Mouse (Mus musculus): ENCODE results near the gene Wdr49.

Gene Wdr49

GRCm38 (mm10) chr3:75482056-75482455 is at the start of gene Wdr49:
Wdr49 (minus strand) TSS chr3:75482156.
- no peak for DNase-seq (ENCODE audit: low spot score)

GRCm38 (mm10) chr3:75531074-75531473 is 49.1 kb upstream of the Wdr49 start:
- no peak for DNase-seq (ENCODE audit: low spot score)

GRCm38 (mm10) chr3:75522527-75522926 is 40.6 kb upstream of the Wdr49 start:
- DNase-seq (ENCODE audit: low spot score), result no peak

- DNase-seq (ENCODE audit: low spot score), result no peak
These were observed 39.4 kb upstream of the Wdr49 start for GRCm38 (mm10) chr3:75521314-75521713.

- peak; percentile 43 for DNase-seq (ENCODE audit: low spot score)
These were observed 35.8 kb upstream of the Wdr49 start for GRCm38 (mm10) chr3:75517631-75518250.

GRCm38 (mm10) chr3:75498961-75499960 is 17.3 kb upstream of the Wdr49 start:
- peak; percentile 22 for DNase-seq (ENCODE audit: low spot score)

- no peak for DNase-seq (ENCODE audit: low spot score)
These were observed 11.0 kb upstream of the Wdr49 start for GRCm38 (mm10) chr3:75492913-75493312.

- no peak for DNase-seq (ENCODE audit: low spot score)
These were observed 6.8 kb downstream of the Wdr49 start for GRCm38 (mm10) chr3:75475106-75475505.

- no peak for DNase-seq (ENCODE audit: low spot score)
These were observed 7.3 kb downstream of the Wdr49 start for GRCm38 (mm10) chr3:75474657-75475056.

- DNase-seq (ENCODE audit: low spot score), result no peak
These were observed 13.8 kb downstream of the Wdr49 start for GRCm38 (mm10) chr3:75468154-75468553.

GRCm38 (mm10) chr3:75430564-75431181 is 51.3 kb downstream of the Wdr49 start:
- no peak for DNase-seq (ENCODE audit: low spot score)

GRCm38 (mm10) chr3:75395918-75396317 is 86.0 kb downstream of the Wdr49 start:
- no peak for DNase-seq (ENCODE audit: low spot score)

GRCm38 (mm10) chr3:75395121-75395895 is 86.6 kb downstream of the Wdr49 start:
- no peak for DNase-seq (ENCODE audit: low spot score)

- no peak for DNase-seq (ENCODE audit: low spot score)
These were observed 87.5 kb downstream of the Wdr49 start for GRCm38 (mm10) chr3:75394487-75394886.

- DNase-seq (ENCODE audit: low spot score), result no peak
These were observed 100.2 kb downstream of the Wdr49 start for GRCm38 (mm10) chr3:75381776-75382175.

- no peak for DNase-seq (ENCODE audit: low spot score)
These were observed 128.0 kb downstream of the Wdr49 start for GRCm38 (mm10) chr3:75353972-75354371.

- no peak for DNase-seq (ENCODE audit: low spot score)
These were observed 144.8 kb downstream of the Wdr49 start for GRCm38 (mm10) chr3:75337196-75337595.

- DNase-seq (ENCODE audit: low spot score), result no peak
These were observed 161.0 kb downstream of the Wdr49 start for GRCm38 (mm10) chr3:75320999-75321398.

GRCm38 (mm10) chr3:75308861-75309260 is 173.1 kb downstream of the Wdr49 start:
- no peak for DNase-seq (ENCODE audit: low spot score)

GRCm38 (mm10) chr3:75308228-75308627 is 173.7 kb downstream of the Wdr49 start:
- DNase-seq (ENCODE audit: low spot score), result no peak

- DNase-seq (ENCODE audit: low spot score), result no peak
These were observed 176.4 kb downstream of the Wdr49 start for GRCm38 (mm10) chr3:75305584-75305983.

GRCm38 (mm10) chr3:75304621-75305020 is 177.3 kb downstream of the Wdr49 start:
- no peak for DNase-seq (ENCODE audit: low spot score)
